Mouse (Mus musculus) large intestine, adult 2 months (tissue): ENCODE results near the gene Ppp1r9a. TPM values are rescaled to one million over a fixed set of nuclear protein-coding genes. Genes with fewer than 3 reads are reported as not detected.

Experiments used
- DNase-seq: peaks from one replicate; pipeline ENCODE4 v3.0.0-alpha.2; 2012; ENCODE audit warnings: low read depth, low spot score
- whole genome bisulfite sequencing: fragments of 180-500 bp; shearing (Covaris S2); methylation state at CpG from one replicate; pipeline ENCODE4 v1.1.7; 2018; 5-methylcytosine and 5-hydroxymethylcytosine counted together
- polyA plus RNA-seq: library from polyadenylated mRNA; depleted of rRNA; stranded (reverse); fragments of >200 nt; gene quantifications from 2 replicates; pipeline ENCODE4 v1.2.3, GENCODE M21; 2012

Gene Ppp1r9a
- polyA plus RNA-seq, 1 experiment = 1.8 TPM

- no peak for DNase-seq
- WGBS = 92% methylated on average over 12 of the region's 12 CpGs
Measured at GRCm38 (mm10) chr6:5138875-5139631, 236.3 kb downstream of the Ppp1r9a start.

- no peak for DNase-seq
- 87% methylated on average over 9 of the region's 9 CpGs for WGBS
Measured at GRCm38 (mm10) chr6:5139666-5140065, 236.9 kb downstream of the Ppp1r9a start.

- WGBS = 88% methylated on average over 13 of the region's 13 CpGs
- no peak for DNase-seq
Measured at GRCm38 (mm10) chr6:5147488-5148142, 244.9 kb downstream of the Ppp1r9a start.

GRCm38 (mm10) chr6:5149941-5150340 lies 247.2 kb downstream of the Ppp1r9a start:
- DNase-seq = no peak
- WGBS = 81% methylated on average over 2 of the region's 2 CpGs

- WGBS = 76% methylated on average over 4 of the region's 4 CpGs
- DNase-seq = no peak
Measured at GRCm38 (mm10) chr6:5151171-5151570, 248.5 kb downstream of the Ppp1r9a start.

GRCm38 (mm10) chr6:5152185-5152584 lies 249.5 kb downstream of the Ppp1r9a start:
- WGBS = 89% methylated on average over 2 of the region's 2 CpGs
- no peak for DNase-seq

GRCm38 (mm10) chr6:5154786-5155185 lies 252.1 kb downstream of the Ppp1r9a start:
- 92% methylated on average over 6 of the region's 6 CpGs for WGBS
- no peak for DNase-seq

GRCm38 (mm10) chr6:5155313-5155927 lies 252.7 kb downstream of the Ppp1r9a start:
- DNase-seq = no peak
- 89% methylated on average over 1 of the region's 1 CpGs for WGBS

- no peak for DNase-seq
- WGBS = 85% methylated on average over 6 of the region's 6 CpGs
Measured at GRCm38 (mm10) chr6:5156541-5157425, 254.1 kb downstream of the Ppp1r9a start.

GRCm38 (mm10) chr6:5159385-5159791 lies 256.7 kb downstream of the Ppp1r9a start:
- DNase-seq = no peak

GRCm38 (mm10) chr6:5162052-5162451 lies 259.3 kb downstream of the Ppp1r9a start:
- 56% methylated on average over 6 of the region's 6 CpGs for WGBS
- no peak for DNase-seq

More at GRCm38 (mm10) chr6:5159385-5159791, 256.7 kb downstream of the Ppp1r9a start:
- 70% methylated on average over 7 of the region's 7 CpGs for WGBS

GRCm38 (mm10) chr6:5163507-5164144 lies 260.9 kb downstream of the Ppp1r9a start:
- WGBS = 94% methylated on average over 14 of the region's 14 CpGs
- DNase-seq = no peak

- DNase-seq = no peak
- 87% methylated on average over 9 of the region's 9 CpGs for WGBS
Measured at GRCm38 (mm10) chr6:5164855-5165254, 262.1 kb downstream of the Ppp1r9a start.

GRCm38 (mm10) chr6:5167051-5167677 lies 264.4 kb downstream of the Ppp1r9a start:
- no peak for DNase-seq
- WGBS = 70% methylated on average over 14 of the region's 14 CpGs

- DNase-seq = no peak
- WGBS = 88% methylated on average over 9 of the region's 9 CpGs
Measured at GRCm38 (mm10) chr6:5168158-5168557, 265.4 kb downstream of the Ppp1r9a start.

GRCm38 (mm10) chr6:5171418-5171817 lies 268.7 kb downstream of the Ppp1r9a start:
- no peak for DNase-seq
- WGBS = 61% methylated on average over 4 of the region's 4 CpGs

- 83% methylated on average over 9 of the region's 9 CpGs for WGBS
- no peak for DNase-seq
Measured at GRCm38 (mm10) chr6:5172571-5172970, 269.9 kb downstream of the Ppp1r9a start.

GRCm38 (mm10) chr6:5174179-5174812 lies 271.6 kb downstream of the Ppp1r9a start:
- DNase-seq = no peak
- WGBS = 71% methylated on average over 10 of the region's 10 CpGs
